Mouse (Mus musculus): ENCODE results near the gene Ndufs1. TPM values are rescaled to one million over a fixed set of nuclear protein-coding genes. Genes with fewer than 3 reads are reported as not detected.

Gene Ndufs1
- polyA plus RNA-seq, 1 experiment = 51.5 TPM

GRCm38 (mm10) chr1:63115096-63115495, 61.5 kb downstream of the Ndufs1 start:
- TF ChIP-seq POLR2A (IDR thresholded peaks at IDR 0.05; ENCODE audit: control insufficient read depth, extremely low read depth, insufficient read depth, low read length, poor library complexity) = no peak
- TF ChIP-seq CTCF (IDR thresholded peaks at IDR 0.05; ENCODE audit: borderline replicate concordance, control insufficient read depth, extremely low read depth, insufficient read depth, low read length, poor library complexity) = no peak
- DNase-seq = no peak
- Histone ChIP-seq H3K27me3 (ENCODE audit: control insufficient read depth, insufficient read depth, low read length) (no peaks in the 10 kb centered on the region), H3K36me3 (ENCODE audit: control insufficient read depth, insufficient read depth, low read length) (peaks cover 5% of the 10 kb centered on the region; the same call in 1 of the 2 replicates), H3K4me1 (replicated peaks; ENCODE audit: control insufficient read depth, insufficient read depth, low read length) (peaks cover 13% of the 10 kb centered on the region), H3K27ac (ENCODE audit: control insufficient read depth, insufficient read depth, low read length) (no peak overlapping the region), H3K4me3 (ENCODE audit: control insufficient read depth, insufficient read depth, low read length) (no peak overlapping the region)
- WGBS = 1% methylated on average over 4 of the region's 4 CpGs

DNA sequence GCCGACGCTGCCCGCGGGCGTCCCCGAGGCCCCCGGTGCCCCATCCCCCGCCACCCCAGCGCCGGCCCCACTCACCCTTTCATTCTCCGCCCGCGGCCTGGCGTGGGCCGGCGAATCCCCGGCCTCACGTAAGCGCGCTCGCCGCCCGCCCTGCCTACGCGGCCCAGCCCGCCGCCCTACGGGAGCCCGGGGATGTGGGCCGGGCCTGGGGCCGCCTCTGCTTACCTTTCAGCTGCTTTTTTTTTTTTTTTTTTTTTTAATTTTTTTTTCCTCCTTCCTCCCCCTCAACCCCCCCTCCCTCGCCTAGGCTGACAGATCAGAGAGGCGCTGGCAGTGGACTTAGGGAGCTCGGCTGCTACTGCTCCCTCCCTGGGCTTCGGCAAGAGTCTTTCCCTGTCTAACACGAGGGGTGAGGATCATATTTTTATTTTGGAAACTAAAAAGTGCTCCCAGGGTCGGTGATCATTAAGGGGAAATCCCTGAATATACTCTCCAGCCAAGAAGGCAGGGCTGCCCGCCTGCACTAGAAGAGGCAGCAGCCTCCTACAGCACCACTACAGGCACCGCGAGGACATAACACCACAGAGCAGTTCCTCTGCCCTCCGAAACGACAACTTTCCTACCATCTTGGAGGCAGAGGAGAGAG, 62.4 kb downstream of the Ndufs1 start, which contains the start of gene Ino80d:
Ino80d (minus strand) TSS at position 532 of the 646 bp plus-strand sequence.
- H3K36me3 ChIP-seq (ENCODE audit: control insufficient read depth, insufficient read depth, low read length) = no peaks in the 10 kb centered on the region
- TF ChIP-seq CTCF (IDR thresholded peaks at IDR 0.05; ENCODE audit: borderline replicate concordance, control insufficient read depth, extremely low read depth, insufficient read depth, low read length, poor library complexity) = peak; percentile 55; the same call in 1 of the 2 replicates
- TF ChIP-seq POLR2A (IDR thresholded peaks at IDR 0.05; ENCODE audit: control insufficient read depth, extremely low read depth, insufficient read depth, low read length, poor library complexity) = peak; percentile 49; the same call in 1 of the 2 replicates
- peaks cover 11% of the 10 kb centered on the region for H3K4me1 ChIP-seq (replicated peaks; ENCODE audit: control insufficient read depth, insufficient read depth, low read length)
- peak; percentile 82 for DNase-seq
- H3K4me3 ChIP-seq (ENCODE audit: control insufficient read depth, insufficient read depth, low read length) = peak within 1 kb of the TSS; percentile 88
- H3K27ac ChIP-seq (ENCODE audit: control insufficient read depth, insufficient read depth, low read length) = peak within 1 kb of the TSS; percentile 99
- WGBS = under 1% methylated on average over 42 of the region's 42 CpGs
- no peaks in the 10 kb centered on the region for H3K27me3 ChIP-seq (ENCODE audit: control insufficient read depth, insufficient read depth, low read length)

- no peak for TF ChIP-seq CTCF (IDR thresholded peaks at IDR 0.05; ENCODE audit: borderline replicate concordance, control insufficient read depth, extremely low read depth, insufficient read depth, low read length, poor library complexity)
- TF ChIP-seq POLR2A (IDR thresholded peaks at IDR 0.05; ENCODE audit: control insufficient read depth, extremely low read depth, insufficient read depth, low read length, poor library complexity) = no peak
- no peaks in the 10 kb centered on the region for H3K27me3 ChIP-seq (ENCODE audit: control insufficient read depth, insufficient read depth, low read length)
- peak; percentile 71 for DNase-seq
- peaks cover 11% of the 10 kb centered on the region for H3K4me1 ChIP-seq (replicated peaks; ENCODE audit: control insufficient read depth, insufficient read depth, low read length)
- H3K36me3 ChIP-seq (ENCODE audit: control insufficient read depth, insufficient read depth, low read length) = no peaks in the 10 kb centered on the region
- peak overlapping the region; percentile 99; the same call in 1 of the 2 replicates for H3K27ac ChIP-seq (ENCODE audit: control insufficient read depth, insufficient read depth, low read length)
- WGBS = under 1% methylated on average over 87 of the region's 92 CpGs
- peak overlapping the region; percentile 88 for H3K4me3 ChIP-seq (ENCODE audit: control insufficient read depth, insufficient read depth, low read length)
Measured at GRCm38 (mm10) chr1:63113274-63114135, 63.1 kb downstream of the Ndufs1 start.

DNA sequence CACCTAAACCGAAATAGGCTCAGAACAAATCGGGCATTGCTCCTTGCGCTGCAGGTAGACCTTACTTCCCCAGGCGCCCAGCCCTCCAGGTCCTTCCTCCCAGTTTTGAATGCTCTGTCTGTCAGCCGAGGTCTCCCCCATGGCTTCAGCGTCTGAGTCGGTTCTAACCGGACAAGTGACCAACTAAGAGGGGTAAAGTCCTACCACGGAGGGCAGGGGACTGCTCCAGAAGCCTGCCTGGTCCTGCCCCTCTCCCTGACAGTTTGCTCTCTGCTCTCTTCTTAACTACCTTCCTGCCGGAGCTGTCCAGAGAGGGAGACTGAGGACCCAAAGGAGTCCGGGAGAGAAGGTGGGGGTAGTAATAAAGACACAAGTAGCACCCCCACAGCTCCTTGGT, 63.8 kb downstream of the Ndufs1 start:
- 1% methylated on average over 11 of the region's 11 CpGs for WGBS
- TF ChIP-seq CTCF (IDR thresholded peaks at IDR 0.05; ENCODE audit: borderline replicate concordance, control insufficient read depth, extremely low read depth, insufficient read depth, low read length, poor library complexity) = no peak
- no peak for TF ChIP-seq POLR2A (IDR thresholded peaks at IDR 0.05; ENCODE audit: control insufficient read depth, extremely low read depth, insufficient read depth, low read length, poor library complexity)
- Histone ChIP-seq H3K27me3 (ENCODE audit: control insufficient read depth, insufficient read depth, low read length) (no peaks in the 10 kb centered on the region), H3K4me1 (replicated peaks; ENCODE audit: control insufficient read depth, insufficient read depth, low read length) (peaks cover 11% of the 10 kb centered on the region), H3K36me3 (ENCODE audit: control insufficient read depth, insufficient read depth, low read length) (no peaks in the 10 kb centered on the region), H3K27ac (ENCODE audit: control insufficient read depth, insufficient read depth, low read length) (peak overlapping the region; percentile 99; the same call in 1 of the 2 replicates), H3K4me3 (ENCODE audit: control insufficient read depth, insufficient read depth, low read length) (peak overlapping the region; percentile 88)
- peak; percentile 50 for DNase-seq

GRCm38 (mm10) chr1:63112151-63112864, 64.3 kb downstream of the Ndufs1 start:
- 39% methylated on average over 8 of the region's 8 CpGs for WGBS
- no peak for DNase-seq
- TF ChIP-seq CTCF (IDR thresholded peaks at IDR 0.05; ENCODE audit: borderline replicate concordance, control insufficient read depth, extremely low read depth, insufficient read depth, low read length, poor library complexity) (no peak), POLR2A (IDR thresholded peaks at IDR 0.05; ENCODE audit: control insufficient read depth, extremely low read depth, insufficient read depth, low read length, poor library complexity) (no peak)
- peaks cover 11% of the 10 kb centered on the region for H3K4me1 ChIP-seq (replicated peaks; ENCODE audit: control insufficient read depth, insufficient read depth, low read length)
- peak overlapping the region; percentile 99; the same call in 1 of the 2 replicates for H3K27ac ChIP-seq (ENCODE audit: control insufficient read depth, insufficient read depth, low read length)
- H3K27me3 ChIP-seq (ENCODE audit: control insufficient read depth, insufficient read depth, low read length) = no peaks in the 10 kb centered on the region
- peak overlapping the region; percentile 88 for H3K4me3 ChIP-seq (ENCODE audit: control insufficient read depth, insufficient read depth, low read length)
- no peaks in the 10 kb centered on the region for H3K36me3 ChIP-seq (ENCODE audit: control insufficient read depth, insufficient read depth, low read length)

All from thymus, adult 2 months (tissue).